Mouse (Mus musculus): Measurements from ENCODE around the gene Gm10974. TPM values are rescaled to one million over a fixed set of nuclear protein-coding genes. Genes with fewer than 3 reads are reported as not detected.
A peak's percentile ranks its signal among the peaks of the same experiment; 100 is the strongest.

The Gm10974 gene
- polyA plus RNA-seq, 1 experiment from 2014 or later = not detected

DNA sequence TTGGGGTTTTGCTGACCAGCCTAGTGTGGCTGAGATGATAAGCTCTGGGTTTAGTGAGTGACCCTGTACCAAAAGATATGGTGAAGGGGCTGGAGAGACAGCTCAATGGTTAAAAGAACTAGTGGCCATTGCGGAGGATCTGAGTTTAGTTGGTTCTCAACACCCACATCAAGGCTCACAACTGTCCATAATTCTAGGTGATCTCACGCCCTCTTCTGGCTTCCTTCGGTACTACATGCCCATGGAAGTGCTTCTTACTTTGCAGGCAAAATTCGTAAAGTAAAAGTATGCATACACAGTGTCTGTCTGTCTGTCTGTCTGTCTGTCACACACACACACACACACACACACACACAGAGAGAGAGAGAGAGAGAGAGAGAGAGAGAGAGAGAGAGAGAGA lies 23.4 kb upstream of the Gm10974 start:
- ATAC-seq = no peak
- Histone ChIP-seq H3K4me3 (replicated peaks) (no peak overlapping the region), H3K9ac (replicated peaks) (no peak overlapping the region), H3K36me3 (no peaks in the 10 kb centered on the region), H3K27ac (no peak overlapping the region), H3K4me2 (replicated peaks) (no peak overlapping the region), H3K9me3 (no peaks in the 10 kb centered on the region), H3K4me1 (replicated peaks) (peaks cover 6% of the 10 kb centered on the region; the same call in 1 of the 2 replicates), H3K27me3 (no peaks in the 10 kb centered on the region)
- 37% methylated on average over 4 of the region's 4 CpGs for WGBS

DNA sequence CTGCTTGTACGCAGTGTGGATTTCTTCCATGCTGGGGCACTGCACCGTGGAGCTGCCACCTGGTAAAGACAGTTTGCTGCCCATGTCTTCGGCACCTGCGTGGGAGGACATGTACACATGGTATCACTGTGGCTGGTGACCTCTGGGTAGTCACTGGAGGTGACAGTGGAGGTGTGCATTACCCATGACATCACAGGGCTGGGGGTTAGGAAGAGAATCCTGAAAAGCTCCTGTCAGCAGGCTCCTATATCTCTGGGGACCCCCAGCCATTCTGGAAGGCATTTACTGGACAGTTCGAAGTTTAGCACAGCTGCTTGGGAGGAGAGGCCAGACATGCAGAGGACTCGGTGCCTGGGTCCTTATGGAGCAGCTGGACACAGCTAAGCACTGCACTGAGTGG lies 22.9 kb upstream of the Gm10974 start:
- H3K27ac ChIP-seq = no peak overlapping the region
- no peak overlapping the region for H3K9ac ChIP-seq (replicated peaks)
- no peak overlapping the region for H3K4me3 ChIP-seq (replicated peaks)
- no peaks in the 10 kb centered on the region for H3K27me3 ChIP-seq
- H3K4me2 ChIP-seq (replicated peaks) = no peak overlapping the region
- H3K9me3 ChIP-seq = no peaks in the 10 kb centered on the region
- H3K4me1 ChIP-seq (replicated peaks) = peaks cover 11% of the 10 kb centered on the region; the same call in 1 of the 2 replicates
- ATAC-seq = no peak
- H3K36me3 ChIP-seq = no peaks in the 10 kb centered on the region
- WGBS = 78% methylated on average over 6 of the region's 6 CpGs

DNA sequence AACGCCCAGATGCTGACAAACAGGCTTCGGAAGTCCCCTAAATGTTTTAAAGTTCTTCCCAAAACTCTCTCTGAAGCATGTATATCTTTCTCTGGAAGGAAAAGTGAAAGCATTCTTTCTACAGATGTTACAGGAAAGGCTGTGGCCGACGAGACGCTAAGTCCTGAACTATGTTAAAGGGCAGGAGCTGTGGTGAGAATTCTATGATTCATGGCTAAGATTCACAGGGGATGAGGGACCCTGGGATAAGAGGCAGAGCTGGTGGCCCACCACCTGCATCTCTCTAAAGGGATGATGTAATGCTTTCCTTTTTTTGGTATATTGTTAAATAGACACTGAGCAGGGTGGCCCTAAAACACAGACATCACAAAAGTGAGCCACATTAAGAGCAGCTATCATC lies 22.4 kb upstream of the Gm10974 start:
- 93% methylated on average over 5 of the region's 5 CpGs for WGBS
- Histone ChIP-seq H3K27me3 (no peaks in the 10 kb centered on the region), H3K27ac (no peak overlapping the region), H3K9me3 (no peaks in the 10 kb centered on the region), H3K4me2 (replicated peaks) (no peak overlapping the region), H3K4me3 (replicated peaks) (no peak overlapping the region), H3K36me3 (no peaks in the 10 kb centered on the region), H3K4me1 (replicated peaks) (peaks cover 11% of the 10 kb centered on the region; the same call in 1 of the 2 replicates), H3K9ac (replicated peaks) (no peak overlapping the region)
- ATAC-seq = no peak

DNA sequence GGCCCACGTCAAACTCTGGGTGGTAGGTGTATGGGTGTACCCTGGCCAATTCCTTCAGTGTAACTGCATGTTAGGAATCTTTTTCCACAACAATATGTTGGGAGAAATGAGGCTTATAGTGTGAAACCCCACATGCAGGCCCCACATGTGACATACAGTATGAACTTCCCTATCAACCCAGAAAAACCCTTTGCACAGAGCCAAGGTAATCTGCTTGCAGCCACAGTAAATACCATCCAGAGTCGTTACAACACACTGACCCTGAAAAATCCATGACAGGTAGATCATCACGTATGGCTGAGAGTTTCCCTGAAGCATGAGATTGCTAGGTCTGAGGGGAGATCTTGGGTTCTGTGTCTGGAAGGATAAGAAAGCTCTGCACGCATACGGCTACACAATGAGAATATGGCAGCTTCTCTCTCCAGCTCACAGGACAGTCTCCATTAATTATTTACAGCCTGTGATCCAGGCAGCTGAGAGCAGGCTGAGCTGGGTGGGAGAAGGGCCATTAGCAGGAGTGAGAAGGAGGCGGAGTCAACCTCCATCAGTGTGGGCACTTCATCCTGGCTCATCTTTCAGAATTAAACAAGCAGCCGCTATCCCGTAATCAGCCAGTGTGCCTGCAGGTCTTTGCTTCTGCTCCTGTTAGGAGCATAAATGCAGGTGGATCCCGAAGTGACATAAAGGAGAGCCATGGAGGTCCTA lies 18.6 kb upstream of the Gm10974 start:
- peaks cover 11% of the 10 kb centered on the region; the same call in 1 of the 2 replicates for H3K4me1 ChIP-seq (replicated peaks)

DNA sequence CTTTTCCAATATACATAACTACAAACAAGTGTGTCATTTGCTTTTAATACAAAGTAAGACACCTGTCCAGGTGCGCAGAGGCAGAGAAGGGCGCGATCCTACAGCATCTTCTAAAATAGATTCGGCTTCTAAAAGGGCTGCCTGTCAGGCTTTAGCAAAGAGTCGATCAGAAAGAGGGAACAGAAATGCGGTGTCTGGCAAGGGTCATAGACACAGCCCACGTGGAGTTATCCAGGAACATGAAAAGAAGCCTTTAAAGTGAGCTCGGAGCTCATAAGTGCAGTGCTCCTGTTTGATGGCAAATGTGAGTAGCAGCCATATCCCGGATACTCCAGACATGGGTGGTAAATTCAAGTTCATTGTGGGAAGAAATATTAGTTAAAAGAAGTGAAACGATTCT lies 17.1 kb upstream of the Gm10974 start:
- H3K36me3 ChIP-seq = no peaks in the 10 kb centered on the region
- H3K27me3 ChIP-seq = no peaks in the 10 kb centered on the region
- H3K9ac ChIP-seq (replicated peaks) = no peak overlapping the region
- ATAC-seq = no peak
- no peak overlapping the region for H3K27ac ChIP-seq
- H3K4me3 ChIP-seq (replicated peaks) = no peak overlapping the region
- no peaks in the 10 kb centered on the region for H3K9me3 ChIP-seq
- H3K4me2 ChIP-seq (replicated peaks) = no peak overlapping the region
- WGBS = 86% methylated on average over 10 of the region's 10 CpGs
- H3K4me1 ChIP-seq (replicated peaks) = peaks cover 11% of the 10 kb centered on the region; the same call in 1 of the 2 replicates

More for the DNA sequence above, 18.6 kb upstream of the Gm10974 start:
- Histone ChIP-seq H3K36me3 (no peaks in the 10 kb centered on the region), H3K27me3 (no peaks in the 10 kb centered on the region), H3K9me3 (no peaks in the 10 kb centered on the region), H3K4me3 (replicated peaks) (no peak overlapping the region), H3K9ac (replicated peaks) (no peak overlapping the region), H3K4me2 (replicated peaks) (no peak overlapping the region), H3K27ac (peak overlapping the region; percentile 57)
- ATAC-seq = peak; percentile 89
- 47% methylated on average over 9 of the region's 9 CpGs for WGBS

DNA sequence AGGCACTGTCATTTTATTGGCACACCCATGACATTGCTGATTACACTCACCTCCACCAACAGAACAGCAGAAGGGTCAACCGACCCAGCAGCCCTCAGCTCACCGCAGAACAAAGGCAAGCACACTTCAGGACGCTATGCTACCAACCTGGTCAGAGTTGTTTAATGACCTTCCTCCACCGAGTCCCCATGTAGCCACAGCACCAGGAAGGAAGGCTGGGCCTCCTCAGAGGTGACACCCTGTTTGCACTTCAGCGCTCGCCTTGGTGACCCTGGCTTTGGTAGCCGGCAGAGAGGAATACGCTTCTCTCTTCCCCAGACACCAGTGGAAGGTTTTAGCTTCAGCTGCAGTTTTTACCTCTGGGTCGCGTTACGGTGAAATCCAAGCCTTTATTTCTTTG lies 16.0 kb upstream of the Gm10974 start:
- no peak for ATAC-seq
- WGBS = 80% methylated on average over 11 of the region's 11 CpGs
- H3K4me3 ChIP-seq (replicated peaks) = no peak overlapping the region
- no peak overlapping the region for H3K9ac ChIP-seq (replicated peaks)
- no peaks in the 10 kb centered on the region for H3K9me3 ChIP-seq
- no peak overlapping the region for H3K4me2 ChIP-seq (replicated peaks)
- H3K4me1 ChIP-seq (replicated peaks) = peaks cover 11% of the 10 kb centered on the region; the same call in 1 of the 2 replicates
- no peaks in the 10 kb centered on the region for H3K36me3 ChIP-seq
- H3K27me3 ChIP-seq = no peaks in the 10 kb centered on the region
- no peak overlapping the region for H3K27ac ChIP-seq

DNA sequence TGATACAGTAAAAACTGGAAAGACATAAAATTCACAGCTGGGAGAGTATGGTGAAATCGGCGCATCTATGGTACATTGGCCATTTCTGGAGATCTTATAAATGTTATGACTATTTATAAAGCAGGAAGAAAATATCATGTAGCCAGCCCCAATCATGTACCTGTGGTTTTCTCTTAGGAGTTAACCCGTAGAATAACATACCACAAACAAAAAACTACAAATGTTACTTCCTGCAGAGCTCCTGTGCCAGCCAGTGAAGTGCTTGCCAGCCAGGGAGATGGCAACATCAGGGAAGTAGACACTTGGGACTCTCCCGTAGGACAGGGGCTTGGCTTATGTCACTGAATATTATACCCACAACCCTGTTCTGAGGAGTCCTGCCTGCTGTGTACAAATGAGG lies 14.6 kb upstream of the Gm10974 start:
- WGBS = 85% methylated on average over 4 of the region's 4 CpGs
- no peak for ATAC-seq
- H3K9ac ChIP-seq (replicated peaks) = no peak overlapping the region
- no peak overlapping the region for H3K4me3 ChIP-seq (replicated peaks)
- no peaks in the 10 kb centered on the region for H3K36me3 ChIP-seq
- no peaks in the 10 kb centered on the region for H3K9me3 ChIP-seq
- no peaks in the 10 kb centered on the region for H3K27me3 ChIP-seq
- H3K4me2 ChIP-seq (replicated peaks) = no peak overlapping the region
- H3K27ac ChIP-seq = no peak overlapping the region
- peaks cover 11% of the 10 kb centered on the region; the same call in 1 of the 2 replicates for H3K4me1 ChIP-seq (replicated peaks)

DNA sequence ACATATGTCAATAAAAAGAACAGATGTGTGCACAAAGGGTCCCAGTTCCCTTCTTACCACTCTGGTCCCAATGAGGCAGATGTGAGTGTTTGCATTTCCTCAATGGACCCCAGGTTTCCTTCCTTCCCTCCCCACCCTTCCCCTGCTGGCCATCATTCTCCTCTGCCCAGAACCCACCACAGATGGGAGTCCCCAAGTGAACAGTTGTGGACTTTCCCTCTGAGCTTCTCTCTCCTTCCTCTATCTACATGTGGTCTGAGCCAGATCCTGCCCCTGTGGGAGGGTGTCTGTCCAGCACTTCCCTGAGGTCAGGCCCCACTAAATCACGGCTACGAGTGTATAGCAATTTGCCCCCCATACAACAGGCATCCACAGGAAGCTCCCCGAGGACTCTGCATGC lies 10.8 kb upstream of the Gm10974 start:
- H3K4me3 ChIP-seq (replicated peaks) = no peak overlapping the region
- no peak overlapping the region for H3K9ac ChIP-seq (replicated peaks)
- WGBS = 69% methylated on average over 3 of the region's 3 CpGs
- no peak for ATAC-seq
- no peak overlapping the region for H3K27ac ChIP-seq
- H3K9me3 ChIP-seq = no peaks in the 10 kb centered on the region
- H3K4me2 ChIP-seq (replicated peaks) = no peak overlapping the region
- H3K36me3 ChIP-seq = no peaks in the 10 kb centered on the region
- no peaks in the 10 kb centered on the region for H3K4me1 ChIP-seq (replicated peaks)
- no peaks in the 10 kb centered on the region for H3K27me3 ChIP-seq

DNA sequence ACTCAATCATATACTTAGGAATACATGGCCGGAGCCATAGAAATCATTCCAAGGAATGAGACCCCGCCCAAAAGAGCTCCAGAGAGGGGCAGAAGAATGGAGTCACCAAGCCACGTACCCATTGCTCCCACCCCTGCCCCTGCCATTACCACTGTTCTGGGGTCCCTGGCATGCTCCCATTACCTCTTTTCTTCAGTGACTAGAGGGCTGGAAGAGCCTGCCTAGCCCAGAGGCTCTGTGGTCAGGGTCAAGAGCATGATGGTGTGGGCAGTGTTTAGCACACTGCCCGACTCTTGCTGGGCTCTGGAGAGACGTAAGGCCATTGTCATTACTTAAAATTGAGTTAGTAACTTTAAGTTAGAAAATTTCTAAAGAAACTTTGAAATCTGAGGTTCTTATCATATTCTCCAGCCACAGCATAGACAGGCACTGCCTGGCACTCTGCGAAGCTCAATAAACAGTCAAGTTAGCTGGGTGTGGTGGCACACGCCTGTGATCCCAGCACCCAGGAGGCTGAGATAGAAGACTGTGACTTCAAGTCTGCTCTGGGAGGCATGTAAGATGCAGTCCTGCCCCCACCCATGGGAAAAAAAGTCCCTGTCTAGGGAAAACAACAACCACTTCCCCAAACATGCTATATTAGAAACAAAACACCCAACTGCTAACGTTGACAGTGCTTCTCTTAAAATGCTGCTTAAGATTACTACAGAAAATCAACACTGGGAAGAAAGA lies 9.7 kb upstream of the Gm10974 start:
- ATAC-seq = no peak
- 92% methylated on average over 8 of the region's 8 CpGs for WGBS
- Histone ChIP-seq H3K27me3 (no peaks in the 10 kb centered on the region), H3K36me3 (no peaks in the 10 kb centered on the region), H3K4me2 (replicated peaks) (no peak overlapping the region), H3K9me3 (no peaks in the 10 kb centered on the region), H3K9ac (replicated peaks) (no peak overlapping the region), H3K4me3 (replicated peaks) (no peak overlapping the region), H3K27ac (no peak overlapping the region), H3K4me1 (replicated peaks) (no peaks in the 10 kb centered on the region)

DNA sequence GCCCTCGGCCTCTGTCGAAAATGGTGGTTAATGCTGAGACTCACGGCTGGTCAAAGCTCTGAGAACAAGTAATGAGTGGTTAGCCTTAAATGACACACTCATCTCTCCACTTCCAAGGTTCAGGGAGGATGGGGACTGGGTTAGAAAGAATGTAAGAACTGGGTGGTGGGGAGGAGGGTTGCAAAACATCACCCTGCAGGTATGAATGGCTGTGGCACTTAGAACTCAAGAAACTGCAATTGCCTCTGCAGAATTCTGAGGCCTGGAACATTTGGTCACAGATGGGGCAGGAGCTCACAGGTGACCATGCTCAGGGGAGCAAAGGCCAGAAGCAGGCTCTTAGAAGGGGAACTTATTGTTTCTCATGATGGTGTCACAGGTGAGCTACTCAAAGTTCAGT lies 7.2 kb upstream of the Gm10974 start:
- H3K4me3 ChIP-seq (replicated peaks) = no peak overlapping the region
- no peak overlapping the region for H3K4me2 ChIP-seq (replicated peaks)
- H3K27ac ChIP-seq = no peak overlapping the region
- WGBS = 94% methylated on average over 3 of the region's 3 CpGs
- H3K4me1 ChIP-seq (replicated peaks) = no peaks in the 10 kb centered on the region
- H3K9ac ChIP-seq (replicated peaks) = no peak overlapping the region
- H3K36me3 ChIP-seq = no peaks in the 10 kb centered on the region
- H3K27me3 ChIP-seq = no peaks in the 10 kb centered on the region
- no peak for ATAC-seq
- 0 out of 2 replicates have a peak, but pooled peaks cover 8% of the 10 kb centered on the region for H3K9me3 ChIP-seq

DNA sequence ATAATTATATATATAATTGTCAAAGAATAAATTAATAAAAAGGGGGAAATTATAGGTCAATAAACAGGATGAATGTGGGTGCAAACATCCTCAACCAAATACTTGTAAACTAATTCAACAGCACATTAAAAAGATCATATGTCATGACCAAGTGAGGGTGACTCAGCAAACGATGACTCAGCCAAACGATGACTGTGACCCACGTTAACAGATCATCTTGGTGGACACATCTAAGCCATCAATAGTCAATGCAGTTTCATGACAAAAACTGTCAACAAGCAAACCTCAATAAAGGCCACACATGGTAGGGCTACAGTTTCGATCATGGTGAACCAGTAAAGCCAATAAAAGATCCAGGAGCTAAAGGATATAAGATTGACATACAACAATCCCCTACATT lies 6.7 kb upstream of the Gm10974 start:
- WGBS = 87% methylated on average over 4 of the region's 4 CpGs

DNA sequence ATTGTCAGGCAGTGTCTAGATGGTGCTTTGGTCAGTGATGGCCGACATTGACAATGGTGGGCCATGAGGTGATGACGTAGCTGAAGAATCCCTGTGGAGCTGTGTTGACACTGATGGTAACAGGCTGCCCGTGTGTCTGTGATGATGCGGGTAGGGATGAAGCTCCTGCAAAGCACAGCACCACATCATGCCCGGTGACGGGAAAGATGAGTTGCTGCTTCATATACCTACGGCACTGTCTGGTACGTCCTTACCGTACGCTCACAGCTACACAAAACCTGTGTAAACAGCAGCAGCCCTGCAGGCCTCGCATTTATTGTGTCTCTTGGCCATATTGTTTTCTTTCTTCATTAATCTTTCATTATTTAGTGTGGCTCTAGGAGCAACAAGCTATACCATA lies 1.2 kb upstream of the Gm10974 start:
- no peak for ATAC-seq
- no peak overlapping the region for H3K27ac ChIP-seq
- H3K9me3 ChIP-seq = 0 out of 2 replicates have a peak, but pooled peaks cover 8% of the 10 kb centered on the region
- no peaks in the 10 kb centered on the region for H3K4me1 ChIP-seq (replicated peaks)
- no peak overlapping the region for H3K4me2 ChIP-seq (replicated peaks)
- no peak overlapping the region for H3K4me3 ChIP-seq (replicated peaks)
- H3K9ac ChIP-seq (replicated peaks) = no peak overlapping the region
- H3K36me3 ChIP-seq = no peaks in the 10 kb centered on the region
- H3K27me3 ChIP-seq = no peaks in the 10 kb centered on the region
- WGBS = 97% methylated on average over 11 of the region's 11 CpGs

More for the DNA sequence above, 6.7 kb upstream of the Gm10974 start:
- Histone ChIP-seq H3K9ac (replicated peaks) (no peak overlapping the region), H3K36me3 (no peaks in the 10 kb centered on the region), H3K27ac (no peak overlapping the region), H3K4me1 (replicated peaks) (no peaks in the 10 kb centered on the region), H3K4me3 (replicated peaks) (no peak overlapping the region), H3K27me3 (no peaks in the 10 kb centered on the region), H3K9me3 (0 out of 2 replicates have a peak, but pooled peaks cover 8% of the 10 kb centered on the region), H3K4me2 (replicated peaks) (no peak overlapping the region)
- no peak for ATAC-seq
